Mouse (Mus musculus): ENCODE results near the gene Gm21866. TPM values are rescaled to one million over a fixed set of nuclear protein-coding genes. Genes with fewer than 3 reads are reported as not detected.
"Not testable (repeated sequence)": the region's sequence is repeated elsewhere in the genome, so short reads cannot be mapped to it uniquely, and the experiment has no call there.

Gm21866 gene
- polyA plus RNA-seq (2015; fragmentation: Nextera tagmentation; extraction: Ambion mirVana) = not detected in 2 replicates

- H3K4me3 ChIP-seq; H3K27ac ChIP-seq; H3K9me3 ChIP-seq (replicated peaks); H3K27me3 ChIP-seq; ATAC-seq (replicated peaks; ENCODE audit: insufficient number of reproducible peaks, insufficient read depth, low FRiP score, low read depth); H3K9ac ChIP-seq; H3K4me1 ChIP-seq (replicated peaks); H3K36me3 ChIP-seq; H3K4me2 ChIP-seq: not testable (repeated sequence)
- no CpG with 5 or more reads among the region's 3 CpGs for WGBS
Observed at GRCm38 (mm10) chrY:13465479-13465878, at the start of gene Gm21866. Gene Gm21866, minus strand, starts transcription at chrY:13465579.

GRCm38 (mm10) chrY:13493726-13494125, 28.3 kb upstream of the Gm21866 start, which contains the start of gene Gm20773:
Gene Gm20773, plus strand, starts transcription at chrY:13494026.
- H3K9me3 ChIP-seq (replicated peaks); H3K4me1 ChIP-seq (replicated peaks); H3K9ac ChIP-seq; H3K4me3 ChIP-seq; H3K27ac ChIP-seq; H3K4me2 ChIP-seq; H3K27me3 ChIP-seq; ATAC-seq (replicated peaks; ENCODE audit: insufficient number of reproducible peaks, insufficient read depth, low FRiP score, low read depth); H3K36me3 ChIP-seq: not testable (repeated sequence)
- no CpG with 5 or more reads among the region's 1 CpGs for WGBS

Other genes starting within 250 kb of the Gm21866 start
- not detected in 2 replicates for gene Gm21828, start 241.7 kb downstream of the Gm21866 start, polyA plus RNA-seq (2015; fragmentation: Nextera tagmentation; extraction: Ambion mirVana)
- gene Gm21440, start 213.2 kb downstream of the Gm21866 start, polyA plus RNA-seq (2015; fragmentation: Nextera tagmentation; extraction: Ambion mirVana) = not detected in 2 replicates
- not detected in 2 replicates for gene Gm21454, start 213.1 kb downstream of the Gm21866 start, polyA plus RNA-seq (2015; fragmentation: Nextera tagmentation; extraction: Ambion mirVana)
- gene Gm21725, start 116.5 kb downstream of the Gm21866 start, polyA plus RNA-seq (2015; fragmentation: Nextera tagmentation; extraction: Ambion mirVana) = not detected in 2 replicates
- not detected in 2 replicates for gene Gm20773, start 28.4 kb upstream of the Gm21866 start, polyA plus RNA-seq (2015; fragmentation: Nextera tagmentation; extraction: Ambion mirVana)